Mouse (Mus musculus): Measurements from ENCODE around the gene Hacd2. TPM values are rescaled to one million over a fixed set of nuclear protein-coding genes. Genes with fewer than 3 reads are reported as not detected.
A peak's percentile ranks its signal among the peaks of the same experiment; 100 is the strongest.

Gene Hacd2
- total RNA-seq, 2 experiments from 2014 or later, result 1.9 to 2.1 TPM

- no peak for DNase-seq (ENCODE audit: low spot score)
Measured at GRCm38 (mm10) chr16:35111143-35111620, 89.0 kb downstream of the Hacd2 start.

DNA sequence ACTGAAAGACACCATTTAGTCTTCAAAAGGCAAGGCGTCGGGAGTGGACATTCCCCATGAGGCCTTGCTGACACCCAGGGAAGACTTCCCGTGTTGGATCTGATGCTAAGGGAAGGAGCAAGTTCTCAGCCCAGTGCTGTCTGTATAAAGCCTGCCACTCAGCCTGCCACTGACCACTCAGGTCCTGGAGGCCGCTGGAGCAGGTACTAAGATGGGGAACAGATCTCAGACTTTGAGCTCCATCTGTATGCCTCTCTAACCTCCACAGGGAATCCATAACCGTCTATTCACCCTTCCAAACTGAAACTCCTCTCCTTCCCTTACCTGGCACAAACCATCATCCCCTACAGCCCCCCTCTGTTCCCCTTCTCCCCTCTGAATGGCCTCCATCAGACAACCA, 91.3 kb downstream of the Hacd2 start:
- no peak for DNase-seq (ENCODE audit: low spot score)

- DNase-seq (ENCODE audit: low spot score), result no peak
Measured at GRCm38 (mm10) chr16:35116328-35116956, 94.2 kb downstream of the Hacd2 start.

- DNase-seq (ENCODE audit: low spot score), result peak; percentile 16
Measured at GRCm38 (mm10) chr16:35117436-35117835, 95.2 kb downstream of the Hacd2 start.

GRCm38 (mm10) chr16:35120603-35121002, 98.4 kb downstream of the Hacd2 start:
- DNase-seq (ENCODE audit: low spot score), result no peak

DNA sequence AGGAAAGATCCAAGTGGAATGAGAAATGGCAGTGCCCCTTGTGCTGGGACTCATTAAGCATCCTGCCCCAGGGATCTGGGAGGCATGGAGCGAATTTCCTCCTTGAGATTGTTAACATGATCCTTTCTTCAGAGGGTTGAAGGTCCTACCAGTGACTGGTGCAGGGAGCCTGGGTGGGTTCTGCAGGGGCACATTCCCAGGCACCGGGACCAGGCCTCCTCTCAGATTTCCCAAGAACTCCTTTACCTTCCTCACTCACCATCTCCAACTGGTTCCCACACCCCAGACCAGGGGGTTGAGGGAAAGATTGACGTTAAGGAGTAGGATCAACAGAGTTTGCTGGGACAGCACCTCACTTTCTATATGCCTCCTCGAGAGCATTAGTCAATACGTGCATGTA, 105.0 kb downstream of the Hacd2 start:
- no peak for DNase-seq (ENCODE audit: low spot score)

DNA sequence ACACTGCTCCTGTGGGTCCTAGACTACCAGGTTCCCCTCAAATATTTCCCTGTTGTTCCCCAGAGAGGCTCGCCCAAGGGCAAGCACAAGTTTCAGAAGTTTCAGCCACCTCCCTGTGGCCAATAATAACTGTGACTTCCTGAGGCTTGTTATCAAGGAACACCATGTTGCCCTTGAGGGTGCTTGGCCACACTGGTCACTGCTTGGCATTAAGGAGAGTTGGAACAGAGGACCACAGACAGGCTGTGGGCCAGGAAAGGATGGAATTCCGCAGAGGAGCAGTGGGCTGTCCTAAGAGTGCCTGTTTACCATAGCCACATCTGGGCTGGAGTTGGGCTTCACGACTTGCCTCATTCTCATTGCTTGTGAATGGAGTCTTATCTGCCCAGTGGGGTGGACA, 107.9 kb downstream of the Hacd2 start:
- no peak for DNase-seq (ENCODE audit: low spot score)

DNA sequence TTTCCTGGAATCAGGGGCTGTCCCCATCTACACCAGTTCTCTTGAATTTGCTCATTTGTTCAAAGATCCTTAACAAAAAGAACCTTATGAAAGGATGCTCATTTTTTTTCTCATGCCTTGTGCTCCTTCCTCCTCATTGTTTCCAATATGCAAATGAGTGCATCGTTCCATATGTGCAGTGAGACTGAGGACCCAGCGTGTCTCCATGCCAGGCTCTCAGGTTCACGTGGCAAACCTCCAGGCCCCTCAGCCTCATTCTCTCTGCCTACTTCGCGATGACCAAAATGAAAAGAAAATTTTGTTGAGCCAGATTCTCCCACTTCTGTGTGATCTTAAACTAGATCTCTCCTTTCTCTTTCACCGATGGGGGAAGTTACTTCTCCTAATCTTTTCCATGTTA, 117.2 kb downstream of the Hacd2 start:
- no peak for DNase-seq (ENCODE audit: low spot score)

DNA sequence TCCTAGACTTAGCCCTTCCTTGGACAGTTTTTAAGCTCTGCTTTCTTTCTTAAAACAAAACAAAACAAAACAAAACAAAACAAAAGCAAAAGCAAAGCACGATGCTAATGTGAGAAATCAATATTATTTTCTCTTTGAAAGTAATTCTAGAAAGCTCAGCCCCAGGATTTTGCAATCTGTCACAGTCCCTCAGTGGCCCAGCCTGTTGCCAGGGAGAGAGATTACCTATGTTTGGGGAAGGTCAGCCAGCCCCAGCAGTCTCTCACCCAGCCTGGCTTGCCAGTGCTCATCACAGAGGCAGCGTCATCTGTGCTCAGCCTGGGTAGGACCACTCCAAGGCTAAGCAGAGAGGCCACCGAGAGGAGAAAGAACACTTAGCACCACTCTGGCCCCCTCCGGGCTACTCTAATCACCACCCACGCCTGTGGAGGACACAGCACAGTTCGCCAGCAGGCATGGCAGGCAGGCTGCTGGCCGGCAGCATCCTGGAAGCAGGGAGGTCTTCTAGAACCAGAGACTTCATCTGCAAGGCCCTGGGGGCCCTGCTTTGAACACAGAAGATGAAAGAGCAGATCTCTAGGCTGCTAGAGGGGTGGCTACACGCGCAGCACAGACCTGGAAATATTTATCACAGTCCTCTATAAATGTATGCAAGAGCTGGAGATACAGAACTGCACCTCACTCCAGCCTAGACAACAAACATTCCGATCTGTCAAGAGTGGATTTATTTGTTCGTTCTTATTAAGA, 117.8 kb downstream of the Hacd2 start:
- no peak for DNase-seq (ENCODE audit: low spot score)

DNA sequence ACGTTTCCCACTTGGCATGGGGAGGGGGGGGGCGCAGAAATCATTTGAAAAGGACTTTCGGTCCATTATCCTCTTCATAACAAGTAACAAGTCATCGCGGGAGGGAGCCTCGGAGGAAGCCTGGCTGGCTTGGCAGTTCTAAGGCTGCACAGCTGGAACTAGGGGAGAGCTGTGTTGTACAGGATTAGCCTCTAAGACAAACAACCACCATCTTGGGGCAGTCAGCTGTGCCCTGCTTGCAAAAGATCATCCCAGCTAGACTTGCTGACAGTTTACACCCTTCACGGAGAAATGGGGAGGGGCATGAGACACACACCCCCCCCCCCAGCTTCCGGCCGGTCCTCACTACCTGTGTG, 118.4 kb downstream of the Hacd2 start:
- no peak for DNase-seq (ENCODE audit: low spot score)

GRCm38 (mm10) chr16:35141839-35142238, 119.6 kb downstream of the Hacd2 start:
- no peak for DNase-seq (ENCODE audit: low spot score)

DNA sequence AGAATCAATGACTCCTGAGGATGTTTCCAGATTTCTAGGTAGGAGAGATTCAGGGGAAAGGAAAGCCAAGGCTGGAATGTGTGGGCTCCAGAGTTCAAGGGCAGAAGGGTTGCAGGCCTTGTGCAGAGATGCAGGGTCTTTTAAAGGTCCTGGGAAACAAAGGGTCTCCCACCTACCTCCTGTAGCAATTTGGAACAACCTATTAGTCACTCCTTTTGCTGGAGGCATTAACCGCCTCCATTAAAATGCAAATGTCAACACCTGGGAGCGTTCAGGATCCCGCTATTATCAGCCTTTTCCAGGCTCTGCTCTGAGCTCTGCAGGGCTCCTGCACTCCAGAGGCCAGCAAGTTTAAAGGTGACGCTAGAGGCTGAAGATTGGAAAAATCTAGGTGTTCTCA, 123.9 kb downstream of the Hacd2 start:
- no peak for DNase-seq (ENCODE audit: low spot score)

- peak; percentile 9 for DNase-seq (ENCODE audit: low spot score)
Measured at GRCm38 (mm10) chr16:35153146-35153755, 131.0 kb downstream of the Hacd2 start.

DNA sequence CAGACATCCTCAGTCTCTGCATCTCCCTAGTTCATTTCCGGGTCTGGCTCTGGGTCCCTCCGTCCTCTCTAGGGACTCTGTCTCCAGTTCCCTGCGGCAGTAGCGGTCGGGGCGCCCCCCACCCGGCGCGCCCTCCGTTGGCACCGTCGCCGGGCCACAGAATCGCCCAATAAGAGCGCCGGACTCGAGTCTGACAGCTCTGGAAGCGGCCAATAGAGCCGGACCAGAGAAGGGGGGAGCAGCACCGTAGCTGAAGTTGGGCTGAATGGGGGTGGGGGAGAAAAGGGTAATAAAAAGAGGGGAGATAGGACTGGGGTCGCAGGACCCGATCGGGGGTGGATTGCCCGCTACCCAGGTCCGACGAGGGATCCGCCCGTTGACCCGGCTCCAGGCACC, 132.0 kb downstream of the Hacd2 start:
- DNase-seq (ENCODE audit: low spot score), result peak; percentile 18

DNA sequence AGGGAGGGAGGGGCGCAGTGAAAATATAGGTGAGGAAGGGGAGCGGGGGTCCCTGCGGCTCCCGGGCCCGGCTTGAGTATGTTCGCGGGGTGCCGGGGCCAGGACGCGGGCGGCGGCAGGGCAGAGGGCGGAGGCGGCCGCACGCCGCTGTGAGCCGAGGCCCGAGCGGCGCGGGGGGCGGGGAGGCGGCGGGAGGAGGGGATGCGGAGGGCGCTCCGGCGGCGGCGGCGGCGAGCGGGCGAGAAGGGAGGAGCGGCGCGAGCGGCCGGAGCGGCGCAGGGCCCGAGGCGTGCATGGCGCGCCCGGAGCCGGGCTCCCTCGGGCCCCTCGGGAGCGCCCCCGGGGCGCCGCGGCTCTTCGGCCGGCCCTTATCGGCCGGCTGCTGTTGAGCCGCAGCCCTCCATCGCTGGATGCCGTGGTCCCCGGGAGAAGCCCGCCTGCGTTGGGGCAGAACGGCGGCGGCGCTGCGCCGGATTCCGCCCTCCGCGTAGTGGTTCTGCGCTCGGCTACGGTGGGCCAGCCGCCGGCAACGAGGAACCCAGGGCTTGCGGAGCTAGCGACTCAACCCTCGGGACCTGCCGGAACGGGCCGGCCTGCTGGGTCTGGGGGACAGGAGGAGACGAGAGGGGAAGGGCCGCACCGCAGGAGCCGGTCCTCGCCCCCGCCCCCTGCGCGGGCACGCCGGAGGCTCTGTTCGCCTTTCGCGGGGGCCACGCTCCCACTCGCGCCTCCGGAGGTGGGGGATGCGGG, 132.6 kb downstream of the Hacd2 start, which contains the start of gene Adcy5:
Gene Adcy5, plus strand, starts transcription at position 237 of the 750 bp plus-strand sequence.
- DNase-seq (ENCODE audit: low spot score), result peak; percentile 8

GRCm38 (mm10) chr16:35155391-35156305, 133.4 kb downstream of the Hacd2 start:
- DNase-seq (ENCODE audit: low spot score), result peak; percentile 28

- DNase-seq (ENCODE audit: low spot score), result peak; percentile 42
Measured at GRCm38 (mm10) chr16:35156306-35156695, 134.1 kb downstream of the Hacd2 start.

DNA sequence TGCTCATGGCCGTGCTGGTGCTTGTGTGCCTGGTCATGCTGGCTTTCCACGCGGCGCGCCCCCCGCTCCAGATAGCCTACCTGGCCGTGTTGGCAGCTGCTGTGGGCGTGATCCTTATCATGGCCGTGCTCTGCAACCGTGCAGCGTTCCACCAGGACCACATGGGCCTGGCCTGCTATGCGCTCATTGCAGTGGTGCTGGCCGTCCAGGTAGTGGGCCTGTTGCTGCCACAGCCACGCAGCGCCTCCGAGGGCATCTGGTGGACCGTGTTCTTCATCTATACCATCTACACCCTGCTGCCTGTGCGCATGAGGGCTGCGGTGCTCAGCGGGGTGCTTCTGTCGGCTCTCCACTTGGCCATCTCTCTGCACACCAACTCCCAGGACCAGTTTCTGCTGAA, 134.6 kb downstream of the Hacd2 start:
- DNase-seq (ENCODE audit: low spot score), result no peak
